Mouse (Mus musculus) G1E (cell line): ENCODE results near the gene Ak5.

Experiments
- CTCF ChIP-seq: IDR thresholded peaks from 2 replicates; pipeline ENCODE4 v1.5.1; 2012; ENCODE audit warnings: low read depth, low read length, inconsistent platforms, mixed read lengths
- GATA1 ChIP-seq: IDR thresholded peaks from 2 replicates; pipeline ENCODE4 v1.6.1; 2012; ENCODE audit warnings: borderline replicate concordance, low read length, inconsistent platforms, mixed read lengths
- GATA2 ChIP-seq: IDR thresholded peaks from 2 replicates; pipeline ENCODE4 v1.6.1; 2012; ENCODE audit warnings: low read depth, low read length, inconsistent platforms, borderline replicate concordance
- POLR2AphosphoS5 ChIP-seq: IDR thresholded peaks from 2 replicates; pipeline ENCODE4 v1.6.1; 2012; ENCODE audit warnings: low read depth, low read length, inconsistent platforms; ENCODE audit not compliant: insufficient replicate concordance
- TAL1 ChIP-seq: conservative IDR thresholded peaks from 2 replicates; pipeline ENCODE4 v1.6.1; 2012; ENCODE audit warnings: low read depth, low read length, inconsistent platforms, mixed read lengths

- TF ChIP-seq CTCF (no peak), GATA1 (no peak), GATA2 (no peak), POLR2AphosphoS5 (no peak), TAL1 (no peak)
These were observed 177.7 kb downstream of the Ak5 start for GRCm38 (mm10) chr3:152490423-152490822.
